Mouse (Mus musculus) urinary bladder, adult 2 months (tissue): ENCODE results near the gene Snrnp48. TPM values are rescaled to one million over a fixed set of nuclear protein-coding genes. Genes with fewer than 3 reads are reported as not detected.

Source experiments
- DNase-seq: peaks from one replicate; pipeline ENCODE4 v3.0.0; 2022; ENCODE audit warnings: low spot score
- polyA plus RNA-seq: library from polyadenylated mRNA; depleted of rRNA; stranded (reverse); fragments of >200 nt; gene quantifications from 2 replicates; pipeline ENCODE4 v1.2.3, GENCODE M21; 2012; rRNA removed

The Snrnp48 gene
- polyA plus RNA-seq, 1 experiment: 32.7 TPM

DNA sequence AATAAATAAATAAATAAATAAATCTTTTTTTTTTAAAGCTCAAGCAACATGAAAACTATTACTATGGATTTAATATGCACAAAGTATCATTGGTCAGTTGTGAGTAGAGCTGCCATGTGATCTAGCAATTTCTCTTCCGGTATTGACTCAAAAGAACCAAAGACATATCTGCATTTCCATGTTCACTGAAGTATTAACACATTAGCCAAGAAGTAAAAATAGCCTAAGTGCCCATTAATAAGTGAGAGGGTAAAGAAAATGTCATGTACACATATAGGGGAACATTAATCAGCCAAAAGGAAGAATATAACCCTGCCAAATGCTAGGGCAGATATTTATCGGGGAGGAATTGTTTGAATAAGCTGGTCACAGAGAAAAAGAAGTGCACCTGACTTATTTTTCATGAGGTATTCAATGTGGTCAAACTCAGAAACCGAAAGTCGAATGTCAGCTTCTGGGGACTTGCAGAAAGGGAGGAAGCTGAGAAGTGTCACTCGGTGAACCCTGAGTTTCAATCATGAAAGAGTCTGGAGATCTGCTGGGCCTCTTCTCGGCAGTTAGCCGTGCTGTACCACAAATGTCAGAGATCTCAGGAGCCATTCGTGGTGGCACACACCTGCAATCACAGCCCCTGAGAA, 64.4 kb downstream of the Snrnp48 start:
- DNase-seq: no peak

DNA sequence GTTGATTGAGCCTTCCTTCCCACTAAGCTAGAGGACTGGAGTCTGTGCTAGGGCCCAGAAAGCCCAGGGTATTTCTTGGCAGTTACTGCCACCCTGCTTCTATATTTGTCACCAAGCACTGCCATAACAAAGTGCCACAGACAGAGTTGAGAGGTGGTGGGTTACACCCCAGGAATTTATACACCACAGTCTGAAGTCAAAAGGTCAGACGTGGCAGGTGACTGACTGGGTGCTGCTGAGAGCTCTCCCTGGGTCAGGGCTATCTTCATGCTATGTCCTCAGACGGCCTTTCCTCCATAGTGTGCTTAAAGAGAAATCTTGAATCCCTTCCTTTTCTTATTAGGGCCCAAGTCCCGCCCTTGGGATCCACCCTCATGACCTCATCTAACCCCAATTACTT, 67.9 kb downstream of the Snrnp48 start:
- no peak for DNase-seq

Other genes with a start within 250 kb of the Snrnp48 start
- gene Ssr1, start 210.7 kb upstream of the Snrnp48 start, polyA plus RNA-seq: 24.4 and 27.2 TPM in 2 replicates
- gene Riok1, start 167.9 kb upstream of the Snrnp48 start, polyA plus RNA-seq: 21.8 and 24.0 TPM in 2 replicates
- gene Cage1, start 167.9 kb upstream of the Snrnp48 start, polyA plus RNA-seq: 1.1 and 1.3 TPM in 2 replicates
- 17.9 and 22.7 TPM in 2 replicates for gene Dsp, start 53.6 kb upstream of the Snrnp48 start, polyA plus RNA-seq
- 19.4 and 20.0 TPM in 2 replicates for gene Bmp6, start 140.2 kb downstream of the Snrnp48 start, polyA plus RNA-seq